Mouse (Mus musculus) CH12.LX (cell line): Measurements from ENCODE around the gene Tbc1d2b. TPM values are rescaled to one million over a fixed set of nuclear protein-coding genes. Genes with fewer than 3 reads are reported as not detected.

Source experiments
- DNase-seq: peaks from one replicate; pipeline ENCODE4 v3.0.0-alpha.2; 2013; ENCODE audit errors: extremely low read depth
- H3K27ac ChIP-seq: 2 replicates; pipeline ENCODE4 v1.5.1; 2012; ENCODE audit warnings: low read depth, mild to moderate bottlenecking, control low read depth, moderate library complexity; ENCODE audit not compliant: insufficient read depth
- H3K27me3 ChIP-seq: replicated peaks from 2 replicates; pipeline ENCODE3; 2012; ENCODE audit warnings: inconsistent platforms
- H3K36me3 ChIP-seq, 2 experiments: replicated peaks in 1 of 2; 2 replicates each; pipeline versions ENCODE3 to v1.6.1; 2012; ENCODE audit warnings: inconsistent platforms in 1 of 2, low read length in 1 of 2, mild to moderate bottlenecking in 1 of 2, mixed read lengths in 1 of 2, moderate library complexity in 1 of 2; ENCODE audit not compliant: control insufficient read depth in 1 of 2, insufficient read depth in 1 of 2
- H3K4me1 ChIP-seq, 2 experiments: 2 replicates each; pipeline ENCODE4 v1.6.1; 2012; ENCODE audit warnings: inconsistent platforms in 1 of 2, moderate library complexity in 1 of 2; ENCODE audit not compliant: insufficient read depth in 2 of 2, control insufficient read depth in 1 of 2
- H3K4me2 ChIP-seq: 2 replicates; pipeline ENCODE4 v1.6.1; 2012; ENCODE audit warnings: low read depth, mild to moderate bottlenecking, control low read depth; ENCODE audit not compliant: poor library complexity, insufficient read depth, severe bottlenecking
- H3K4me3 ChIP-seq, 3 experiments: fragments of 150-350 bp in 1 of 3; sonication (generic) in 1 of 3; replicated peaks in 1 of 3; 2 replicates each; pipeline versions ENCODE3 to v1.5.1; 2011 to 2012; ENCODE audit warnings: low read depth in 2 of 3, low read length in 2 of 3, mild to moderate bottlenecking in 2 of 3, moderate library complexity in 2 of 3, control low read depth in 1 of 3, improper control_type of control experiment in 1 of 3, inconsistent platforms in 1 of 3, mixed read lengths in 1 of 3; ENCODE audit not compliant: poor library complexity in 1 of 3
- H3K79me2 ChIP-seq: replicated peaks from 2 replicates; pipeline ENCODE4 v1.6.1; 2012; ENCODE audit warnings: mild to moderate bottlenecking, moderate library complexity; ENCODE audit not compliant: control insufficient read depth, poor library complexity, insufficient read depth, severe bottlenecking; ENCODE audit errors: extremely low read depth
- H3K9ac ChIP-seq: 2 replicates; pipeline ENCODE4 v1.6.1; 2012; ENCODE audit warnings: low read depth, mild to moderate bottlenecking, control low read depth, moderate library complexity; ENCODE audit not compliant: insufficient read depth
- H3K9me3 ChIP-seq: replicated peaks from 2 replicates; pipeline ENCODE3; 2012; ENCODE audit warnings: low read length, inconsistent platforms, mixed read lengths
- ELF1 ChIP-seq: IDR thresholded peaks from 2 replicates; pipeline ENCODE4 v1.6.1; 2014; ENCODE audit warnings: low read depth, mild to moderate bottlenecking, inconsistent platforms, low read length, improper control_type of control experiment
- ETS1 ChIP-seq: conservative IDR thresholded peaks from 2 replicates; pipeline ENCODE4 v1.6.1; 2012; ENCODE audit warnings: low read depth, mild to moderate bottlenecking, inconsistent platforms, low read length, improper control_type of control experiment, moderate library complexity
- GABPA ChIP-seq: IDR thresholded peaks from 2 replicates; pipeline ENCODE4 v1.6.1; 2012; ENCODE audit warnings: low read depth, low read length, improper control_type of control experiment, inconsistent platforms; ENCODE audit not compliant: insufficient replicate concordance
- JUN ChIP-seq: IDR thresholded peaks from 2 replicates; pipeline ENCODE4 v1.6.1; 2011; ENCODE audit warnings: low read depth, mild to moderate bottlenecking, low read length, improper control_type of control experiment, moderate library complexity; ENCODE audit not compliant: insufficient read depth
- MAFK ChIP-seq: IDR thresholded peaks from 2 replicates; pipeline ENCODE4 v1.6.1; 2011; ENCODE audit warnings: low read length, improper control_type of control experiment; ENCODE audit not compliant: insufficient replicate concordance
- MXI1 ChIP-seq: IDR thresholded peaks from 2 replicates; pipeline ENCODE4 v1.6.1; 2011; ENCODE audit warnings: mild to moderate bottlenecking, low read depth, low read length, improper control_type of control experiment
- MYC ChIP-seq: IDR thresholded peaks from 2 replicates; pipeline ENCODE4 v1.6.1; 2011; ENCODE audit warnings: low read depth, mild to moderate bottlenecking, improper control_type of control experiment, low read length
- NELFE ChIP-seq: IDR thresholded peaks from 2 replicates; pipeline ENCODE4 v1.6.1; 2011; ENCODE audit warnings: low read depth, low read length, improper control_type of control experiment
- POLR2A ChIP-seq: IDR thresholded peaks from 2 replicates; pipeline ENCODE4 v1.6.1; 2011; ENCODE audit warnings: low read depth, mild to moderate bottlenecking, improper control_type of control experiment, low read length
- POLR2AphosphoS2 ChIP-seq: IDR thresholded peaks from 2 replicates; pipeline ENCODE4 v1.6.1; 2011; ENCODE audit warnings: low read depth, low read length, improper control_type of control experiment
- RAD21 ChIP-seq: IDR thresholded peaks from 2 replicates; pipeline ENCODE4 v1.6.1; 2011; ENCODE audit warnings: low read depth, mild to moderate bottlenecking, low read length, improper control_type of control experiment, moderate library complexity
- TCF12 ChIP-seq: IDR thresholded peaks from 2 replicates; pipeline ENCODE4 v1.6.1; 2014; ENCODE audit warnings: low read depth, mild to moderate bottlenecking, inconsistent platforms, low read length, improper control_type of control experiment
- USF1 ChIP-seq: IDR thresholded peaks from 2 replicates; pipeline ENCODE4 v1.6.1; 2014; ENCODE audit warnings: low read depth, mild to moderate bottlenecking, inconsistent platforms, low read length, improper control_type of control experiment
- ZC3H11A ChIP-seq: IDR thresholded peaks from 2 replicates; pipeline ENCODE4 v1.6.1; 2012; ENCODE audit warnings: low read depth, mild to moderate bottlenecking, inconsistent platforms, low read length, improper control_type of control experiment
- dilution Hi-C: fragments of 300-500 bp; cut with MboI; formaldehyde crosslinking; loops from 2 replicates; pipeline ENCODE4 v1.14.3; 2020; ENCODE audit warnings: low sequenced_read_pairs; ENCODE audit not compliant: extremely low pct_unique_long_range_greater_than_20kb, extremely low pct_ligation_motif_present
- in situ Hi-C: fragments of 300-500 bp; cut with MboI; formaldehyde crosslinking; loops from 3 replicates; pipeline ENCODE4 v1.14.3; 2019; ENCODE audit warnings: low sequenced_read_pairs, low pct_ligation_motif_present, low pct_unique_long_range_greater_than_20kb, mixed read lengths
- polyA plus RNA-seq: library from polyadenylated mRNA; unstranded; fragments of >175 nt; gene quantifications from 2 replicates; pipeline ENCODE4 v1.2.1, GENCODE M21; 2012; ENCODE audit warnings: low read depth; ENCODE audit not compliant: insufficient read length
- total RNA-seq, 2 experiments: library from RNA; depleted of rRNA; stranded (reverse); fragments of 300-350 nt in 1 of 2; fragments of >200 nt in 1 of 2; gene quantifications; 2 replicates each; pipeline ENCODE4 v1.2.3; 2012 to 2014

Tbc1d2b gene
- total and polyA plus RNA-seq, 3 experiments, result 0.60 to 1.3 (median 0.76) TPM

DNA sequence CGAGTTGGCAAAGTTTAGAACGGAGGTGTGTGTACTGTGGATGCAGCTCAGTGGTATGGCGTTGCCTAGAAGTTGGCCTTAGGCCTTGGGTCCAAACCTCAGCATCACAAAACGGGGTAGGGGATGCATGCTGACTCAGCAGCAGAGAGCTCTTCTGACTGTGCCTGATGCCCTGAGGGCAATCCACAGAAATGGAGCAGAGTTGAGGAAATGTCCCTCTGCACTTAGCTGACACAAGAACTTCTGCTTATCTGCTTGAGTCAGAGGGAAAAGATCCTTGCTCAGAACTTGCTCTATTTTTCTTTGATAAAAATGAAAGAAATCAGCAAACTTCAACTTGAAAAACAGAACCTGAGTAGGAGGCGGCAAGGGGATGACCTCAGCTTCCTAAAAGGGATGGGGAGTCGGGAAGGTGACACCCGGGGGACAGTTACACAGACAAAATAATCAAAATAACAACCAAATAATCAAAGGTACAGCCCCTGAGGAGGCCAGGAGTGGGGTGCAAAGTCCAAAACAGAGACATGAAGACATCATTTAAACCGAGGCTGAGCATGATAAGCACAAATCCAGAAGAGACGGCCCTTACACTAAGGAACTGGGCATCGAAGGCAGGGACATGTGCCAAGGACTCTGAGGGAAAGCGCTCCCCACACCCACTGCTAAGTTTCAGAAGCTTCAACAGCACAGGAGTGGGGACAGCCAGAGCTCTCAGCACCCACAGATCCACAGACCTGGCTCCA lies 54.2 kb downstream of the Tbc1d2b start:
- Histone ChIP-seq H3K36me3 (peaks cover 0 to 5% of the 10 kb centered on the region in 2 experiments), H3K9me3 (no peaks in the 10 kb centered on the region), H3K4me3 (no peak overlapping the region), H3K27me3 (no peaks in the 10 kb centered on the region), H3K4me1 (peaks cover 0 to 5% of the 10 kb centered on the region in 2 experiments; a peak in 1 of 4 replicates), H3K4me2 (no peak overlapping the region), H3K27ac (no peak overlapping the region), H3K79me2 (no peaks in the 10 kb centered on the region), H3K9ac (no peak overlapping the region)
- no peak for DNase-seq
- TF ChIP-seq JUN (no peak), MAFK (peak; percentile 25; the same call in 1 of the 2 replicates), ELF1 (no peak)
- dilution Hi-C loops (no loop called here), in situ Hi-C loops (loop anchor here (25.0 kb wide), 1 partner anchor 446 kb away; no protein-coding TSS in a partner anchor)

- dilution Hi-C loops (no loop called here), in situ Hi-C loops (loop anchor here (25.0 kb wide), 1 partner anchor 449 kb away; no protein-coding TSS in a partner anchor)
- no peak overlapping the region for H3K9ac ChIP-seq
- DNase-seq, result no peak
- no peak overlapping the region for H3K4me3 ChIP-seq
- H3K27me3 ChIP-seq, result no peaks in the 10 kb centered on the region
- H3K79me2 ChIP-seq, result no peaks in the 10 kb centered on the region
- H3K4me1 ChIP-seq, result peaks cover 4 to 26% of the 10 kb centered on the region in 2 experiments; a peak in 2 of 4 replicates
- TF ChIP-seq MYC, result no peak
- no peak for TF ChIP-seq GABPA
- no peak for TF ChIP-seq JUN
- no peak for TF ChIP-seq USF1
- TF ChIP-seq RAD21, result no peak
- no peak for TF ChIP-seq ETS1
- no peak for TF ChIP-seq POLR2A
- TF ChIP-seq NELFE, result no peak
- TF ChIP-seq MXI1, result no peak
- no peak for TF ChIP-seq POLR2AphosphoS2
- no peak for TF ChIP-seq TCF12
- TF ChIP-seq ZC3H11A, result no peak
- no peaks in the 10 kb centered on the region for H3K9me3 ChIP-seq
- H3K36me3 ChIP-seq, result peaks cover 0 to 3% of the 10 kb centered on the region in 2 experiments
- no peak overlapping the region for H3K27ac ChIP-seq
- H3K4me2 ChIP-seq, result no peak overlapping the region
These were observed 57.5 kb downstream of the Tbc1d2b start for GRCm38 (mm10) chr9:90213127-90213526.
